Mouse (Mus musculus) embryo, embryonic 11.5 days (tissue): Measurements from ENCODE around the gene Gnai2.
"Not testable (repeated sequence)": the region's sequence is repeated elsewhere in the genome, so short reads cannot be mapped to it uniquely, and the experiment has no call there.

Source experiments
- DNase-seq: peaks from one replicate; pipeline ENCODE4 v3.0.0-alpha.2; 2012; ENCODE audit warnings: low read depth, low spot score

The Gnai2 gene

GRCm38 (mm10) chr9:107570016-107570415 lies 65.2 kb downstream of the Gnai2 start:
- DNase-seq, result no peak

GRCm38 (mm10) chr9:107569270-107569669 lies 65.9 kb downstream of the Gnai2 start:
- DNase-seq, result peak; percentile 51

GRCm38 (mm10) chr9:107568331-107569261 lies 66.6 kb downstream of the Gnai2 start:
- peak; percentile 84 for DNase-seq

GRCm38 (mm10) chr9:107567702-107568319 lies 67.4 kb downstream of the Gnai2 start, which contains the start of gene Hyal2:
Gene Hyal2, plus strand, starts transcription at chr9:107567945.
- DNase-seq, result no peak

GRCm38 (mm10) chr9:107566855-107567254 lies 68.3 kb downstream of the Gnai2 start:
- DNase-seq, result no peak

- DNase-seq, result no peak
Measured at GRCm38 (mm10) chr9:107566041-107566709, 69.0 kb downstream of the Gnai2 start.

GRCm38 (mm10) chr9:107565556-107565955 lies 69.6 kb downstream of the Gnai2 start:
- not testable (repeated sequence) for DNase-seq
